Comparison of ENCODE assay signal across 17 mouse cellular contexts in the genomic region with DNA sequence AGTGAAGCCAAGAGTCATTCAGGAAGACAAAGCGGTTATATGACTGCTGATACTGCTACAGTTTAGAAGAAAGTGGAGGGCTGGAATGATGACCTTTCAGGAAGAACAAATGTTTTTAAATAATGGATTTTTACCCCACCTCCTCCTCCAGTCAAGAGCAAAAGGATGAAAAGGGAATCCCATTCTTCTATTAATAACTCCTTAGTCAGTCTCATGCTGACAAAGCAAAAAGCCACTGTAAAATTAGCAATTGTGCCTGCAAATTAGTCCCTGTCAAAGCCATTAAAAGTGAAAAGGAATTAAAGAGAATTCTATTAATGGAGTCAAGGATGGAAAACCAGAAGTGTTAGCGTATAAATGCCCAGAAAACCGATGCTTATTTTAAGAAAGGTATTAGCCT.
DNase-seq lines count a peak whose midpoint lies in the region; ATAC-seq lines count a peak whose summit lies in the region.
"Had no signal": no experiment of that assay in that cellular context is flagged by ENCODE, and none has a peak within 500 bp of the region (broad histone marks: within the 10 kb centered on the region; RNA-seq: fewer than 3 reads in every experiment).

No protein-coding gene starts in this region.

- no peak for ATAC-seq in hindbrain, embryonic 13.5 days (ENCODE audit: low FRiP score)
- ATAC-seq in midbrain, embryonic 14.5 days (ENCODE audit: low FRiP score, low TSS enrichment), result no peak
- no peak for ATAC-seq in midbrain, embryonic 13.5 days
- ATAC-seq in forebrain, embryonic 16.5 days, result peak; percentile 64
- ATAC-seq: intestine, embryonic 15.5 days had no signal

- no peaks in the 10 kb centered on the region for H3K9me3 ChIP-seq in hindbrain, embryonic 13.5 days
- no peaks in the 10 kb centered on the region for H3K9me3 ChIP-seq in hindbrain, embryonic 10.5 days
- H3K9me3 ChIP-seq in midbrain, embryonic 14.5 days (ENCODE audit: control insufficient read depth, low read length), result no peaks in the 10 kb centered on the region
- no peaks in the 10 kb centered on the region for H3K9me3 ChIP-seq in midbrain, embryonic 13.5 days
- H3K9me3 ChIP-seq in forebrain, embryonic 16.5 days (ENCODE audit: control insufficient read depth, low read length), result no peaks in the 10 kb centered on the region
- H3K9me3 ChIP-seq: heart, embryonic 12.5 days; hindbrain, embryonic 12.5 days; intestine, embryonic 15.5 days had no signal

- H3K9ac ChIP-seq in hindbrain, embryonic 13.5 days, result no peak overlapping the region
- H3K9ac ChIP-seq in midbrain, embryonic 14.5 days (replicated peaks; ENCODE audit: low read length), result no peak overlapping the region
- no peak overlapping the region for H3K9ac ChIP-seq in midbrain, embryonic 13.5 days (replicated peaks)
- no peak overlapping the region for H3K9ac ChIP-seq in forebrain, embryonic 16.5 days (replicated peaks; ENCODE audit: low read depth, low read length)
- H3K9ac ChIP-seq: heart, embryonic 12.5 days; hindbrain, embryonic 12.5 days; intestine, embryonic 15.5 days had no signal

- no peaks in the 10 kb centered on the region for H3K36me3 ChIP-seq in hindbrain, embryonic 13.5 days
- no peaks in the 10 kb centered on the region for H3K36me3 ChIP-seq in hindbrain, embryonic 10.5 days
- no peaks in the 10 kb centered on the region for H3K36me3 ChIP-seq in midbrain, embryonic 14.5 days (ENCODE audit: control insufficient read depth, insufficient read depth, low read length)
- H3K36me3 ChIP-seq in midbrain, embryonic 13.5 days, result no peaks in the 10 kb centered on the region
- H3K36me3 ChIP-seq in forebrain, embryonic 16.5 days (ENCODE audit: control insufficient read depth, insufficient read depth), result no peaks in the 10 kb centered on the region
- H3K36me3 ChIP-seq: heart, embryonic 12.5 days; hindbrain, embryonic 12.5 days; intestine, embryonic 15.5 days had no signal

- no peaks in the 10 kb centered on the region for H3K27me3 ChIP-seq in hindbrain, embryonic 13.5 days
- no peaks in the 10 kb centered on the region for H3K27me3 ChIP-seq in hindbrain, embryonic 10.5 days (ENCODE audit: insufficient read depth, poor library complexity, severe bottlenecking)
- H3K27me3 ChIP-seq in midbrain, embryonic 14.5 days (ENCODE audit: control insufficient read depth, insufficient read depth, low read length), result no peaks in the 10 kb centered on the region
- H3K27me3 ChIP-seq in midbrain, embryonic 13.5 days, result no peaks in the 10 kb centered on the region
- H3K27me3 ChIP-seq in forebrain, embryonic 16.5 days (replicated peaks; ENCODE audit: control insufficient read depth, insufficient read depth, low read length), result no peaks in the 10 kb centered on the region
- H3K27me3 ChIP-seq: heart, embryonic 12.5 days; hindbrain, embryonic 12.5 days; intestine, embryonic 15.5 days had no signal

- H3K4me1 ChIP-seq in hindbrain, embryonic 13.5 days (replicated peaks), result peaks cover 8% of the 10 kb centered on the region
- no peaks in the 10 kb centered on the region for H3K4me1 ChIP-seq in hindbrain, embryonic 10.5 days (replicated peaks)
- no peaks in the 10 kb centered on the region for H3K4me1 ChIP-seq in midbrain, embryonic 14.5 days (ENCODE audit: control insufficient read depth, insufficient read depth, low read length)
- H3K4me1 ChIP-seq in midbrain, embryonic 13.5 days (replicated peaks), result no peaks in the 10 kb centered on the region
- H3K4me1 ChIP-seq in forebrain, embryonic 16.5 days (replicated peaks; ENCODE audit: control insufficient read depth, insufficient read depth, low read length), result no peaks in the 10 kb centered on the region
- H3K4me1 ChIP-seq: heart, embryonic 12.5 days; hindbrain, embryonic 12.5 days; intestine, embryonic 15.5 days had no signal

- H3K4me2 ChIP-seq in hindbrain, embryonic 13.5 days, result no peak overlapping the region
- no peak overlapping the region for H3K4me2 ChIP-seq in midbrain, embryonic 14.5 days (ENCODE audit: low read length)
- no peak overlapping the region for H3K4me2 ChIP-seq in midbrain, embryonic 13.5 days (replicated peaks)
- H3K4me2 ChIP-seq in forebrain, embryonic 16.5 days (ENCODE audit: low read length), result no peak overlapping the region
- H3K4me2 ChIP-seq: heart, embryonic 12.5 days; hindbrain, embryonic 12.5 days; intestine, embryonic 15.5 days had no signal

- 0 out of 2 replicates have a peak overlapping the region, but pooled peaks have one; percentile 18 for H3K27ac ChIP-seq in hindbrain, embryonic 13.5 days
- no peak overlapping the region for H3K27ac ChIP-seq in hindbrain, embryonic 10.5 days
- H3K27ac ChIP-seq in midbrain, embryonic 14.5 days (replicated peaks; ENCODE audit: low read depth, low read length), result no peak overlapping the region
- H3K27ac ChIP-seq in midbrain, embryonic 13.5 days, result no peak overlapping the region
- H3K27ac ChIP-seq in forebrain, embryonic 16.5 days (ENCODE audit: low read length), result no peak overlapping the region
- H3K27ac ChIP-seq: hindbrain, embryonic 12.5 days; intestine, embryonic 15.5 days had no signal

- WGBS in hindbrain, embryonic 13.5 days, result 53% methylated on average over 3 of the region's 3 CpGs
- 87% methylated on average over 3 of the region's 3 CpGs for WGBS in hindbrain, embryonic 10.5 days
- 56% methylated on average over 3 of the region's 3 CpGs for WGBS in midbrain, embryonic 14.5 days
- WGBS in midbrain, embryonic 13.5 days, result 58% methylated on average over 3 of the region's 3 CpGs
- 43% methylated on average over 3 of the region's 3 CpGs for WGBS in forebrain, embryonic 16.5 days

- DNase-seq in hindbrain, embryonic 10.5 days (ENCODE audit: low spot score), result no peak
- peak; percentile 17 for DNase-seq in midbrain, embryonic 14.5 days
- DNase-seq in gastrocnemius, postnatal 10 days, result no peak
- DNase-seq in adrenal gland, adult 2 months, result no peak
- DNase-seq: adrenal gland, adult 8-10 months; adrenal gland, postnatal 36 days; cerebellum, adult 18-20 months; cerebellum, adult 9-11 months; cerebellum, postnatal 36 days; gastrocnemius, postnatal 25 days; kidney, adult 18-20 months had no signal

- no peak overlapping the region for H3K4me3 ChIP-seq in hindbrain, embryonic 13.5 days
- no peak overlapping the region for H3K4me3 ChIP-seq in hindbrain, embryonic 10.5 days
- no peak overlapping the region for H3K4me3 ChIP-seq in midbrain, embryonic 14.5 days (replicated peaks; ENCODE audit: low read depth, low read length)
- no peak overlapping the region for H3K4me3 ChIP-seq in midbrain, embryonic 13.5 days (replicated peaks)
- no peak overlapping the region for H3K4me3 ChIP-seq in forebrain, embryonic 16.5 days (replicated peaks; ENCODE audit: low read length)
- H3K4me3 ChIP-seq: heart, embryonic 12.5 days; hindbrain, embryonic 12.5 days; intestine, embryonic 15.5 days had no signal
